Mouse (Mus musculus) B cell, adult 62 days (primary cell): ENCODE measurements around the gene 1500009C09Rik. TPM values are rescaled to one million over a fixed set of nuclear protein-coding genes. Genes with fewer than 3 reads are reported as not detected.

Experiments used
- total RNA-seq: library from RNA; stranded (reverse); gene quantifications from 4 replicates; pipeline ENCODE4 v1.2.4, GENCODE M21; 2023

1500009C09Rik gene
- 0.36 TPM in 1 of 4 replicates, not detected in the others for total RNA-seq

DNA sequence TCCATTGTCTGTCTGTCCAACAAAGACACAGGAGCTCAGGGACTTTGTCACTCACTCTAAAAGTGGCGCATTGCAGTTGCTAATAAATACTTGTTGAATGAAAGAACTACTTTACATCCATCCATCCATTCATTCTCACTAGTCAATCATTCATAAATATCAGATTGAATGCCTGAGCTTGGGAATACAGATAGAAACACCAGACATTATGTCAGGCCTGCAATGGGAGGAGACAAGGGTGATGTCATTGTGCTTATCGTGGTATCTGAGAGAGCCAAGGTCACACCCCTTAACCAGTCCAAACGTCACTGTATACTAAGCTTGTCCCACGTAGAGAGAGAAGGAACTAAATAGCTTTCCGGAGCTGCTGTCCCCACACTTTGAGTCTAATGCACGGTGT is at the start of gene 1500009C09Rik:
1500009C09Rik (plus strand) TSS at position 301 of the 400 bp plus-strand sequence.

DNA sequence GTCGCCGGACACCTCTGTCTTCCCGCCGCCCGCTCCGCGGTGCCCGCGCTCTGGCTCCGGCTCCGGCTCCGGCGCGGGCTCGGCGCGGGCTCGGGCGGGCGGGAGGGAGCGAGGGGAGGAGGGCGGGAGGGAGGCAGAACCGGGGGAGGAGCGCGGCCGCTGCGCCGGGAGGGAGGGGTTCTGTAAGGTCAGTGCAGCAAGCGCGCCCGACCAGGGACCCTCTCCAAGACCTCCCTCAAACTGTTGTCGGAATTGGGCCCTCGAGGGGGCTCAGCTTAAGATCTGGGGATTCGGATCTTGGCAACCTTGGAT is 39.5 kb upstream of the 1500009C09Rik start, which contains the start of gene Shisa8:
Shisa8 (minus strand) TSS at position 64 of the 312 bp plus-strand sequence.

DNA sequence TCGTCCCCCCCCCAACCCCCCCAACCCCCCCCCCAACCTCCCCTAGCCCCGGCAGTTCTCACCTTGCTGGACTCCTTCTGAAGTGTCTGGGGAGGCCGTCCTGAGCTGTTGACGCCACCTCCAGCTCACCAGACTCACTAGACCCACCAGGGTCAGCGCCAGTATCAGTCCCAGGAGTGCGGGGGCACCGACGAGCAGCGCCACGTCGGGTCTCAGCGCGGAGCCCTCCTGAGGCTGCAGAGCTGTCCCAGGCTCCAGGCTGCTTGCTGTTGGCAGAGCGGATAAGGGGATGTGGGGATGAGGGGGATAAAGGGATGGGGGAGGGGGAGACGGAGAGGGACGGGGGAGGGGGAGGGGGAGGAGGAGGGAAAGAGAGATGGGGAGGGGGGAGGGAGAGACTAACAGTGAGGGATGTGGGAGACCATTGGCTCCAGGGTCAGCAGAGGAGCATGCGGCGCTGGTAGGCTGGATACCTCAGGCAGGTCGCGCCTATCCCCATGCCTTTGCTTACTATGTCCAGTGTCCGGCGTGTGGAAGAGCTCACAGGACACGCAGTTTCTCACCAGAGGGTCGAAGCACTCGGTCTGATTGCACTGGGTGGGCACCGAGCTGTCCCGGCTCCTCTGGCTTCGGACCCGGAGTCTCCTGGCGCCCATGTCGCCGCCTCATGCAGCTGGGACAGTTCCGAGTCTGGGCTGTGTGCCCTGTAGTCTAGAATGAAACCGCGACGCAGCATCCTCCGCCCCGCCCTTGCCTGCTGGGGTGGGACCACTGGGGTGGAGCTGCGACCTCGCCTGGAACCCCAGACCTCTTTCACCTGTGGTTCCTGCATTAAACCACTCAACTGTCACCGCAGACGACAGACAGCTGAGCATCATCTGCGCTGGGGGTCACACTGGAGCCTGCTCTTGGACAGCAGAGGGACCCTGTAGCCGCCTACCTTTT is 28.3 kb upstream of the 1500009C09Rik start, which contains the start of gene Tnfrsf13c:
Tnfrsf13c (minus strand) TSS at position 713 of the 945 bp plus-strand sequence.

DNA sequence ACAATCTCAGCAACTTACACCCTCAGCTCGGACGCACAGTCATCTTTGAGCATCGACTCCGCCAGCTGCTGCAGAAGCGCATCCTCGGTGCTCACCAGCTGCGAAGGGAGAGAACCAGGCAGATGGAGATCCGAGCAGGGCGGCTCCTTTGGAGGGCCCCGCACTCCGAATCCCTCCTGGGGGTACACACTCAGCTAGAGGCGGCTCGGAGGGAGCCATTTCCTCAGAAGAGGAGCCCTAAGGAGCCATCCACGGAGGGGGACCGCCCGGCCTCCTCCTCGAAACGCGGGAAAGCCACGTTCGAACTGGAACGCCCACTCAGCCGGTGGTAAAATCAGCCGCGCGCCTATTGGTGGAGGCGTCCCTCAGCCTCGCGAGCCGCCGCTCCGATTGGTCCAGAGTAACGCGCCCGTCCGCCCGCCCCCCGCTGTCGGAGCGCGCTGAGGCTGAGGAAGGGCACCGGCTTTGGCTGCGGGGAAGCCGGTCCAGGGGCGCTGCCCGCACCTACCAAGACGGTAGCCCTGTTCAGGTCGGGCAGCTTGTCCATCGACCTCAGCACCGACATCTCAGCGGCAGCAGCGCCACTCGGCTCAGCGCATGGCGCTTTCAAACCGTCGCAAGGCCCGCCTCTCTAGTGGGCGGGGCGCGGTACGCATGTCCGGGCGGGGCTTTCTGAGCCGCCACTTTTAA is 7.9 kb upstream of the 1500009C09Rik start, which contains the start of gene Cenpm:
Cenpm (minus strand) TSS at position 634 of the 690 bp plus-strand sequence.

DNA sequence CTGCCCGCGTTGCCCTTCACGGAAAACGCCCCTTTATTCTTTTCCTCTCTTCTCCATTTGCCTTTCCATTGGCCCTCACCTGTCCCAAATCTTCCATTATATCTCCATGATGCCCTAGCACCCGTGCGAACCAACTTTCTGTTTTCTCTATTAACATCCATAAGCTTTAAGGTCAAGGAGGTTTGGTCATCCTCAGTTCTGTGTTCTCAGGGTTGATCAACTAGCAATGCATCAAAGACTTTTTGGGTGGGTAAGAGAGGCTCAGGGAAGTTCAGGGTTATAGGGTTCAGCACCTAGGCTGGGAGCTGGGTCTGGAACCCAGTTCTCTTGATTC is 22.4 kb downstream of the 1500009C09Rik start, which contains the start of gene Sept3:
Sept3 (plus strand) TSS at position 301 of the 334 bp plus-strand sequence.

DNA sequence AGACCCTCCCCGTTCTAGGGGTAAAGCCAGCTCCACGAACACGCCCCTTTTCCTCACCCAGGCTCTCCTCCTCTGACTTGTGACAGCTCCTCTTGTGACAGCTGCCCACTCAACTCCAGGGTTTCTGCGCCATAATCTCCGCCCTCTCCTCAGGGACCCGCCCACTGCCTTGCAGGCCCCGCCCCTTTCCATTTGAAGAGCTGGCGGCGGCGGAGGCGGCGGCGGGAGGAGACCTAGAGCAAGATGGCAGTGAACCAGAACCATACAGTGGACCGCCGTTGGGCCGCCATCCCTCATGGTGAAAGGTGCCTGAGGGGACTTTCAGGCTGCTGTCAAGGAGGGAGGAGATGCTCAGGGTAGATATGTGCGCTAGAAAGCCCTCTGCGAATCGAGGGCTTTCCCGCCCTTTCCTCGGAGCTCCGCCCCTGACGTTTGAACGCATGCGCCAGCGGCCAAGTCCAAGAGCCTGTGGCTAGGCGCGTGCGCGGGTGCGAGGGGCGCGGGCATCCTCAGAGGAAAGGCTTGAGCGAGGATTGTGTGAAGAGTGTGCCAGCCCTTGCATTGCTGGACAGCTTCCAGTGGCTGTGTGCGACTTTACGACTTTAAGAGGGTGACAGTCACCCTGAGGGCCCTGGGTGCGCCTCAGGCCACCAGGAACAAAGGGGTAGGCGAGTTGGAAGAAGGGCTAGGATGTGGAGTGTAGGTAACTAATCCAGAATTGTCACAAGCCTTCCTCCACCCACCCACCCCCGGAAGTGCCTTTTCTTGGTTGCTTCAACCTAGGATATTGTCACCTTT is 46.8 kb downstream of the 1500009C09Rik start, which contains the start of gene Wbp2nl:
Wbp2nl (plus strand) TSS at position 191 of the 798 bp plus-strand sequence.

Other genes starting within 250 kb of the 1500009C09Rik start
- 25.1 to 29.2 TPM (median 26.1 TPM) in 4 replicates for gene Desi1, start 218.5 kb upstream of the 1500009C09Rik start, total RNA-seq
- 98.1 to 105 TPM (median 103 TPM) in 4 replicates for gene Snu13, start 204.8 kb upstream of the 1500009C09Rik start, total RNA-seq
- gene 4930407I10Rik, start 193.2 kb upstream of the 1500009C09Rik start, total RNA-seq = not detected in 4 replicates
- gene Mei1, start 182.4 kb upstream of the 1500009C09Rik start, total RNA-seq = not detected in 4 replicates
- 56.8 to 62.5 TPM (median 61.3 TPM) in 4 replicates for gene Ccdc134, start 124.5 kb upstream of the 1500009C09Rik start, total RNA-seq
- 225 to 235 TPM (median 230 TPM) in 4 replicates for gene Srebf2, start 105.2 kb upstream of the 1500009C09Rik start, total RNA-seq
- 5.3 to 9.3 TPM (median 6.8 TPM) in 4 replicates for gene Shisa8, start 39.6 kb upstream of the 1500009C09Rik start, total RNA-seq
- 282 to 319 TPM (median 304 TPM) in 4 replicates for gene Tnfrsf13c, start 28.0 kb upstream of the 1500009C09Rik start, total RNA-seq
- gene Cenpm, start 7.6 kb upstream of the 1500009C09Rik start, total RNA-seq = 1.3 to 4.6 TPM (median 1.4 TPM) in 3 of 4 replicates, not detected in the other
- gene Sept3, start 22.5 kb downstream of the 1500009C09Rik start, total RNA-seq = 0.21 TPM in 1 of 4 replicates, not detected in the others
- not detected in 4 replicates for gene Wbp2nl, start 46.6 kb downstream of the 1500009C09Rik start, total RNA-seq
- 55.4 to 59.8 TPM (median 57.8 TPM) in 4 replicates for gene Naga, start 86.5 kb downstream of the 1500009C09Rik start, total RNA-seq
- 2.2 TPM in 1 of 4 replicates, not detected in the others for gene Pheta2, start 86.5 kb downstream of the 1500009C09Rik start, total RNA-seq
- 89.7 to 104 TPM (median 94.2 TPM) in 4 replicates for gene Smdt1, start 86.6 kb downstream of the 1500009C09Rik start, total RNA-seq
- gene Ndufa6, start 101.9 kb downstream of the 1500009C09Rik start, total RNA-seq = 97.1 to 115 TPM (median 103 TPM) in 4 replicates
- gene Cyp2d22, start 127.9 kb downstream of the 1500009C09Rik start, total RNA-seq = 5.5 to 10.3 TPM (median 9.3 TPM) in 4 replicates
- gene Cyp2d11, start 141.6 kb downstream of the 1500009C09Rik start, total RNA-seq = not detected in 4 replicates
- not detected in 4 replicates for gene Cyp2d10, start 154.8 kb downstream of the 1500009C09Rik start, total RNA-seq
- gene Cyp2d9, start 181.0 kb downstream of the 1500009C09Rik start, total RNA-seq = not detected in 4 replicates